Comparison of ENCODE assay signal across 20 mouse cellular contexts in the genomic region with DNA sequence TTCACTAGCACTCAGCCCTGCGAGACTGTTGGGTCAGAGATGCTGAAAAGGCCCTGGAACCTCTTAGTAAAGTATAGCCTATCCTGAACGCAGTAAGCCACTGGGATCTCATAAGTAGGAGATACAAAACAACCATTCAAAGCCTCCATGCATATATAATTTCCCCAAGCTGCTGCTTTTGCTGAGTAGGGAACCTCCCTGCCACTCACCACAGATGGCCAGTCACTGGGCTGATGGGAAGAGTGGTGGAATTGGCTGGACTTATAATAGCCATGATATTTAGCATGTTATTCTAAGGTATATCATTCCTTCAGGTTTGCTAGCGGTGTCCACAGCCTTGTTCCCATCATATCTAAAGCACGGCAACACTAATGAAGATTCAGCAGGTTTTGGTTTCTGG.
DNase-seq lines count a peak whose midpoint lies in the region; ATAC-seq lines count a peak whose summit lies in the region.
"Had no signal": no experiment of that assay in that cellular context is flagged by ENCODE, and none has a peak within 500 bp of the region (broad histone marks: within the 10 kb centered on the region; RNA-seq: fewer than 3 reads in every experiment).

No protein-coding gene starts in this region.

- 57% methylated on average over 4 of the region's 4 CpGs for WGBS in midbrain, embryonic 13.5 days
- 52% methylated on average over 4 of the region's 4 CpGs for WGBS in midbrain, embryonic 16.5 days
- WGBS in hindbrain, embryonic 16.5 days, result 68% methylated on average over 4 of the region's 4 CpGs
- 75% methylated on average over 4 of the region's 4 CpGs for WGBS in liver, embryonic 11.5 days

- peak overlapping the region; percentile 44; the same call in 1 of the 2 replicates for H3K27ac ChIP-seq in midbrain, embryonic 13.5 days
- no peak overlapping the region for H3K27ac ChIP-seq in midbrain, embryonic 16.5 days (ENCODE audit: low read length)
- no peak overlapping the region for H3K27ac ChIP-seq in hindbrain, embryonic 16.5 days (ENCODE audit: low read depth, low read length)
- no peak overlapping the region for H3K27ac ChIP-seq in liver, embryonic 11.5 days (ENCODE audit: low read depth, low read length)
- H3K27ac ChIP-seq: embryonic facial prominence, embryonic 13.5 days; intestine, embryonic 15.5 days had no signal

- no peak overlapping the region for H3K4me2 ChIP-seq in midbrain, embryonic 13.5 days (replicated peaks)
- no peak overlapping the region for H3K4me2 ChIP-seq in midbrain, embryonic 16.5 days (ENCODE audit: low read length)
- H3K4me2 ChIP-seq in hindbrain, embryonic 16.5 days (ENCODE audit: low read length), result no peak overlapping the region
- no peak overlapping the region for H3K4me2 ChIP-seq in liver, embryonic 11.5 days
- H3K4me2 ChIP-seq: embryonic facial prominence, embryonic 13.5 days; heart, embryonic 11.5 days; intestine, embryonic 15.5 days had no signal

- H3K27me3 ChIP-seq in midbrain, embryonic 13.5 days, result no peaks in the 10 kb centered on the region
- no peaks in the 10 kb centered on the region for H3K27me3 ChIP-seq in midbrain, embryonic 16.5 days (ENCODE audit: control insufficient read depth, insufficient read depth, low read depth, low read length)
- H3K27me3 ChIP-seq in hindbrain, embryonic 16.5 days (replicated peaks; ENCODE audit: control insufficient read depth, insufficient read depth, low read length), result no peaks in the 10 kb centered on the region
- H3K27me3 ChIP-seq in liver, embryonic 11.5 days (replicated peaks; ENCODE audit: control insufficient read depth, insufficient read depth, low read length), result no peaks in the 10 kb centered on the region
- H3K27me3 ChIP-seq: embryonic facial prominence, embryonic 13.5 days; intestine, embryonic 15.5 days had no signal

- no peak overlapping the region for H3K4me3 ChIP-seq in midbrain, embryonic 13.5 days (replicated peaks)
- no peak overlapping the region for H3K4me3 ChIP-seq in midbrain, embryonic 16.5 days (ENCODE audit: low read depth, low read length)
- no peak overlapping the region for H3K4me3 ChIP-seq in hindbrain, embryonic 16.5 days (ENCODE audit: low read length)
- H3K4me3 ChIP-seq in liver, embryonic 11.5 days (ENCODE audit: low read depth, low read length), result no peak overlapping the region
- H3K4me3 ChIP-seq: embryonic facial prominence, embryonic 13.5 days; erythroblast, embryonic 14.5 days; intestine, embryonic 15.5 days had no signal

- no peak for DNase-seq in frontal cortex, postnatal 25 days (ENCODE audit: low spot score in 2 of 2)
- DNase-seq in liver, embryonic 11.5 days (ENCODE audit: low spot score), result no peak
- DNase-seq in kidney, postnatal 4 days, result no peak
- DNase-seq: adrenal gland, adult 8-10 months; cerebellum, adult 18-20 months; cerebellum, postnatal 36 days; gastrocnemius, postnatal 14 days; kidney, postnatal 10 days; liver; lung, postnatal 4 days; right cerebral cortex, postnatal 25 days; thymus, postnatal 25 days had no signal

- H3K36me3 ChIP-seq in midbrain, embryonic 13.5 days, result no peaks in the 10 kb centered on the region
- no peaks in the 10 kb centered on the region for H3K36me3 ChIP-seq in midbrain, embryonic 16.5 days (ENCODE audit: control insufficient read depth, insufficient read depth, low read length)
- no peaks in the 10 kb centered on the region for H3K36me3 ChIP-seq in hindbrain, embryonic 16.5 days (ENCODE audit: control insufficient read depth, insufficient read depth, low read length)
- H3K36me3 ChIP-seq in liver, embryonic 11.5 days (ENCODE audit: control insufficient read depth, insufficient read depth, low read length), result no peaks in the 10 kb centered on the region
- H3K36me3 ChIP-seq: embryonic facial prominence, embryonic 13.5 days; intestine, embryonic 15.5 days had no signal

- ATAC-seq in frontal cortex, adult (ENCODE audit: low TSS enrichment), result peak; percentile 50
- no peak for ATAC-seq in midbrain, embryonic 13.5 days
- no peak for ATAC-seq in midbrain, embryonic 16.5 days
- peak; percentile 9; the same call in 1 of the 2 replicates for ATAC-seq in hindbrain, embryonic 16.5 days
- no peak for ATAC-seq in liver, embryonic 11.5 days (replicated peaks; ENCODE audit: low FRiP score)
- ATAC-seq: intestine, embryonic 15.5 days had no signal

- H3K9me3 ChIP-seq in midbrain, embryonic 13.5 days, result no peaks in the 10 kb centered on the region
- H3K9me3 ChIP-seq in midbrain, embryonic 16.5 days (replicated peaks; ENCODE audit: control insufficient read depth, low read length, poor library complexity, severe bottlenecking), result no peaks in the 10 kb centered on the region
- H3K9me3 ChIP-seq in hindbrain, embryonic 16.5 days (ENCODE audit: control insufficient read depth, low read length), result no peaks in the 10 kb centered on the region
- no peaks in the 10 kb centered on the region for H3K9me3 ChIP-seq in liver, embryonic 11.5 days (ENCODE audit: control insufficient read depth, low read length)
- H3K9me3 ChIP-seq: embryonic facial prominence, embryonic 13.5 days; intestine, embryonic 15.5 days had no signal

- H3K4me1 ChIP-seq in midbrain, embryonic 13.5 days (replicated peaks), result no peaks in the 10 kb centered on the region
- no peaks in the 10 kb centered on the region for H3K4me1 ChIP-seq in midbrain, embryonic 16.5 days (ENCODE audit: control insufficient read depth, insufficient read depth, low read length)
- no peaks in the 10 kb centered on the region for H3K4me1 ChIP-seq in hindbrain, embryonic 16.5 days (ENCODE audit: control insufficient read depth, insufficient read depth, low read depth, low read length)
- H3K4me1 ChIP-seq in liver, embryonic 11.5 days (replicated peaks; ENCODE audit: control insufficient read depth, insufficient read depth, low read length), result no peaks in the 10 kb centered on the region
- H3K4me1 ChIP-seq: embryonic facial prominence, embryonic 13.5 days; intestine, embryonic 15.5 days had no signal

- H3K9ac ChIP-seq in midbrain, embryonic 13.5 days (replicated peaks), result no peak overlapping the region
- H3K9ac ChIP-seq in midbrain, embryonic 16.5 days (ENCODE audit: low read depth, low read length), result no peak overlapping the region
- no peak overlapping the region for H3K9ac ChIP-seq in hindbrain, embryonic 16.5 days (ENCODE audit: low read depth, low read length)
- no peak overlapping the region for H3K9ac ChIP-seq in liver, embryonic 11.5 days (ENCODE audit: low read depth, low read length)
- H3K9ac ChIP-seq: embryonic facial prominence, embryonic 13.5 days; intestine, embryonic 15.5 days had no signal

Comparison
In these comparisons a context has a peak if more than half of its experiments do, and no peak if none do; other contexts are left out.
1. ATAC-seq: peak in frontal cortex, adult (single experiment) and hindbrain, embryonic 16.5 days (single experiment); none in midbrain, embryonic 13.5 days (single experiment), midbrain, embryonic 16.5 days (single experiment) and liver, embryonic 11.5 days (single experiment).